Mouse (Mus musculus): ENCODE data around the gene Zfp655. TPM values are rescaled to one million over a fixed set of nuclear protein-coding genes. Genes with fewer than 3 reads are reported as not detected.
"Not testable (repeated sequence)": the region's sequence is repeated elsewhere in the genome, so short reads cannot be mapped to it uniquely, and the experiment has no call there.

The Zfp655 gene
- polyA plus RNA-seq, 1 experiment from 2014 or later = 37.2 TPM

- H3K4me3 ChIP-seq (ENCODE audit: low read depth, low read length) = no peak overlapping the region
- H3K9me3 ChIP-seq (ENCODE audit: control insufficient read depth, low read length) = no peaks in the 10 kb centered on the region
- peak overlapping the region; percentile 80; the same call in 1 of the 2 replicates for H3K4me2 ChIP-seq (ENCODE audit: low read depth, low read length, severe bottlenecking)
- H3K27ac ChIP-seq (ENCODE audit: low read depth, low read length) = no peak overlapping the region
- WGBS = 85% methylated on average over 4 of the region's 4 CpGs
- peaks cover 2% of the 10 kb centered on the region; the same call in 1 of the 2 replicates for H3K4me1 ChIP-seq (replicated peaks; ENCODE audit: control insufficient read depth, insufficient read depth, low read length)
- no peaks in the 10 kb centered on the region for H3K27me3 ChIP-seq (ENCODE audit: control insufficient read depth, insufficient read depth, low read length)
- ATAC-seq (replicated peaks; ENCODE audit: low FRiP score) (no peak), DNase-seq (ENCODE audit: low spot score) (no peak)
- H3K9ac ChIP-seq (ENCODE audit: low read length) = no peak overlapping the region; the same call in 1 of the 2 replicates
- H3K36me3 ChIP-seq (ENCODE audit: control insufficient read depth, insufficient read depth, low read length) = peaks cover 2% of the 10 kb centered on the region; the same call in 1 of the 2 replicates
Measured at GRCm38 (mm10) chr5:145230641-145231040, 874 bp upstream of the Zfp655 start.

DNA sequence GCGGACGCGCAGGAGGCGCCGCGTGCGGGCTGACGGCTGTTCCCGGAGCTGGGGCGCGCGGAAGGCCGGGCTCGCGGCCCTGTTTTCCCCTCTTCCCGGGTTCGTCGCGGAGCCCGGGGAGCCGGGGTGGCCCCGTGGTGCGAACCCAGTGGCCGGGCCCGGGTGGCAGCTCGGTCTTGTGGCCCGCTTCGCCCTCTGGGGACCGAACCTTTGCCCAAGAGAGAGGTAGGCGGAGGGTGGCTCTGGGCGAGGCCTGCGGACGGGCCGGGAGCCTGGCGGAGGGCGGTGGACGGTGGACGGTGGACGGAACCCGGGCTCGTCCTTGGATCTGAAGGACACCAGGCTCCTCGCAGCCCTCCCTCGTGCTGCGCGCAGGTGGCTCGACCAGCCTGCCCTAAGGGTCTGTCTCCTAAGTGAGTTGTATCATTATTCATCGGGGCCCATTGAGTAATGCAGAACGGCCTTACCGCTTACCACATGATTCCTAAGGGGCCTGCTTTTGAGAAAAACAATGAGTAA is 437 bp downstream of the Zfp655 start:
- peaks cover 2% of the 10 kb centered on the region; the same call in 1 of the 2 replicates for H3K4me1 ChIP-seq (replicated peaks; ENCODE audit: control insufficient read depth, insufficient read depth, low read length)
- H3K4me3 ChIP-seq (ENCODE audit: low read depth, low read length) = peak overlapping the region; percentile 66
- WGBS = 0% methylated on average over 49 of the region's 49 CpGs
- DNase-seq (ENCODE audit: low spot score) (no peak), ATAC-seq (replicated peaks; ENCODE audit: low FRiP score) (no peak; the same call in 1 of the 2 replicates)
- H3K9ac ChIP-seq (ENCODE audit: low read length) = peak overlapping the region; percentile 69
- no peaks in the 10 kb centered on the region for H3K27me3 ChIP-seq (ENCODE audit: control insufficient read depth, insufficient read depth, low read length)
- H3K9me3 ChIP-seq (ENCODE audit: control insufficient read depth, low read length) = no peaks in the 10 kb centered on the region
- H3K27ac ChIP-seq (ENCODE audit: low read depth, low read length) = 0 out of 2 replicates have a peak overlapping the region, but pooled peaks have one; percentile 55
- H3K36me3 ChIP-seq (ENCODE audit: control insufficient read depth, insufficient read depth, low read length) = peaks cover 2% of the 10 kb centered on the region; the same call in 1 of the 2 replicates
- peak overlapping the region; percentile 80 for H3K4me2 ChIP-seq (ENCODE audit: low read depth, low read length, severe bottlenecking)

DNA sequence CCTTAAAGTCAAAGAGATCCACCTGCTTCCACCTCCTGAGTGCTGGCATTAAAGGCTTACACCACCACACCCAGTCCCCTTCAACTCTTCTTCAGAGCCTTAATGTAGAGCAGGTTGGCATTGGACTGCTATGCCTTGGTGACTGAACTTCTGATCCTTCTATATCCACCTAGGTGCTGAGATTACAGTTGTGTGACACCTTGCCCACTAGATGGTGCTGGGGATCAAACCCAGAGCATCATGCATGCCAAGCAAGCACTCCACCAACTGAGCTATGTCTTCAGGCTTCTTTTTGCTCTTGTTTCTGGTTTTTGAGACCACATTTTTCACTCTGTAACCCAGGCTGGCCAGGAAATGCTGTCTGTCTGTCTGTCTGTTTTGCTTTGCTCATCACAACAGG is 3.1 kb downstream of the Zfp655 start:
- Histone ChIP-seq H3K27me3 (ENCODE audit: control insufficient read depth, insufficient read depth, low read length) (no peaks in the 10 kb centered on the region), H3K4me3 (ENCODE audit: low read depth, low read length) (no peak overlapping the region), H3K36me3 (ENCODE audit: control insufficient read depth, insufficient read depth, low read length) (peaks cover 2% of the 10 kb centered on the region; the same call in 1 of the 2 replicates), H3K27ac (ENCODE audit: low read depth, low read length) (no peak overlapping the region), H3K9me3 (ENCODE audit: control insufficient read depth, low read length) (no peaks in the 10 kb centered on the region), H3K4me1 (replicated peaks; ENCODE audit: control insufficient read depth, insufficient read depth, low read length) (peaks cover 2% of the 10 kb centered on the region; the same call in 1 of the 2 replicates), H3K4me2 (ENCODE audit: low read depth, low read length, severe bottlenecking) (no peak overlapping the region), H3K9ac (ENCODE audit: low read length) (no peak overlapping the region)
- ATAC-seq (replicated peaks; ENCODE audit: low FRiP score) = no peak
- no peak for DNase-seq (ENCODE audit: low spot score)

- H3K4me3 ChIP-seq (ENCODE audit: low read depth, low read length) = no peak overlapping the region
- H3K27me3 ChIP-seq (ENCODE audit: control insufficient read depth, insufficient read depth, low read length) = no peaks in the 10 kb centered on the region
- 92% methylated on average over 3 of the region's 3 CpGs for WGBS
- H3K9ac ChIP-seq (ENCODE audit: low read length) = no peak overlapping the region
- H3K9me3 ChIP-seq (ENCODE audit: control insufficient read depth, low read length) = no peaks in the 10 kb centered on the region
- ATAC-seq (replicated peaks; ENCODE audit: low FRiP score) (no peak), DNase-seq (ENCODE audit: low spot score) (no peak)
- H3K4me1 ChIP-seq (replicated peaks; ENCODE audit: control insufficient read depth, insufficient read depth, low read length) = no peaks in the 10 kb centered on the region
- no peak overlapping the region for H3K4me2 ChIP-seq (ENCODE audit: low read depth, low read length, severe bottlenecking)
- no peaks in the 10 kb centered on the region; the same call in 1 of the 2 replicates for H3K36me3 ChIP-seq (ENCODE audit: control insufficient read depth, insufficient read depth, low read length)
- no peak overlapping the region for H3K27ac ChIP-seq (ENCODE audit: low read depth, low read length)
Measured at GRCm38 (mm10) chr5:145249520-145249919, 18.0 kb downstream of the Zfp655 start.

GRCm38 (mm10) chr5:145273568-145273967 is 42.1 kb downstream of the Zfp655 start:
- H3K4me2 ChIP-seq (ENCODE audit: low read depth, low read length, severe bottlenecking); H3K9me3 ChIP-seq (ENCODE audit: control insufficient read depth, low read length); H3K36me3 ChIP-seq (ENCODE audit: control insufficient read depth, insufficient read depth, low read length); ATAC-seq (replicated peaks; ENCODE audit: low FRiP score); H3K4me3 ChIP-seq (ENCODE audit: low read depth, low read length); H3K4me1 ChIP-seq (replicated peaks; ENCODE audit: control insufficient read depth, insufficient read depth, low read length); H3K27ac ChIP-seq (ENCODE audit: low read depth, low read length); H3K9ac ChIP-seq (ENCODE audit: low read length); H3K27me3 ChIP-seq (ENCODE audit: control insufficient read depth, insufficient read depth, low read length); DNase-seq (ENCODE audit: low spot score): not testable (repeated sequence)
- WGBS = 82% methylated on average over 2 of the region's 2 CpGs

DNA sequence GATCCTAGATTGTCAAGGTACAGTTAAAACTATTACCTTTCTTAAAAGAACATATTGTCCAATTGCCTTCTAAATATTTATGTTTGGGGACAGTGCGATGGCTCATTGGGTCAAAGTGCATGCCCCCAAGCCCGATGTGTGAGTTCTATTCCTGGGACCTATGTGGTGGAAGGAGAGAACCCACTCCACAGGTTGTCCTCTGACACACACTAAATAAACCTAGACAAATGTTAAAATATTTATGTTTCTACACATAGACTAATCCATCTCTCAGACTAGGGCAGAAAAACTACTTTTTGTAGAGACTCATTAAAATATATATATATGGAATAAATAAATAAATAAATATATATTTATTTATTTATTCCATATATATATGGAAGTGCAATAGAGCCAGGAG is 48.4 kb downstream of the Zfp655 start:
- ATAC-seq (replicated peaks; ENCODE audit: low FRiP score) (peak; percentile 59), DNase-seq (ENCODE audit: low spot score) (no peak)
- H3K4me3 ChIP-seq (ENCODE audit: low read depth, low read length) = peak overlapping the region; percentile 80; the same call in 1 of the 2 replicates
- 91% methylated on average over 2 of the region's 2 CpGs for WGBS
- H3K9me3 ChIP-seq (ENCODE audit: control insufficient read depth, low read length) = no peaks in the 10 kb centered on the region
- no peaks in the 10 kb centered on the region for H3K4me1 ChIP-seq (replicated peaks; ENCODE audit: control insufficient read depth, insufficient read depth, low read length)
- H3K4me2 ChIP-seq (ENCODE audit: low read depth, low read length, severe bottlenecking) = no peak overlapping the region
- H3K27me3 ChIP-seq (ENCODE audit: control insufficient read depth, insufficient read depth, low read length) = no peaks in the 10 kb centered on the region
- no peak overlapping the region for H3K9ac ChIP-seq (ENCODE audit: low read length)
- peaks cover 3% of the 10 kb centered on the region for H3K36me3 ChIP-seq (ENCODE audit: control insufficient read depth, insufficient read depth, low read length)
- H3K27ac ChIP-seq (ENCODE audit: low read depth, low read length) = no peak overlapping the region

DNA sequence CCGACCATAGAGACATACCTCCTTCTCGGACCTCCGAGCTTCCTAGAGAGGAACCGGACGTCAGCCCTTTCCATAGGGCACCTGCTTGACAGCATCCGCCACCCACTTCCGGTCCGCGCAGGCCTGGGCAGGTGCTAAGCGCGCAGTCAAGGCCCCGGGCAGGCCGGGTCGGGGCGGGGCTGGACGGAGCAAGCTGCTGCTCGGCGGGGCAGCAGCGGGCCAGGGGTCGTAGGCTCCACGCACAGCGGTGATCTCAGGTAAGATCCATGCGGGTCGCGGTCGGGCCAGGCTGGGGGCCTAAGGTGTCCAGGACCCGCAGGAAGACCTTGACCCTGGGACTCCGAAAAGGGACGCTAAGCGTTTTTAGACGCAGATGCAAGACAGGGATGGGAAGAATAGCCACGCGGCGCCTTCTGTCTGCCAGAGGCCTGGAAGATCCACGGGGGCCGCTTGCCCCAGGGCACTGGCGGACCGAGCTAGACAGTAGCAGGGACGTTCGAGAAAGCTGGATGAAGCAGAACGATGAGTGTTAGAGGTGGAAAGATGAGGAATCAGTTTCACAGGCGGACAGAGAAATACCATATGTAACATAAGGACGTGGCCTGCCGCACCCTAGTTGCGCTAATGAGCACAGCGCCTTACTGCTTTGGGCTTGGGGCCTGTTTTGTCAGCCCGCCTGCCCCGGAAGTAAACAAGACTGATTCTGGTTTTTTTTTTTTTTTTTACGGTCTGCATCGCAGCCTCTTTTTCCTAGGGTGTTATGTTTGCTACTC is 49.0 kb downstream of the Zfp655 start, which contains the start of gene Zscan25:
Gene Zscan25, plus strand, starts transcription at position 130 of the 773 bp plus-strand sequence.
- Histone ChIP-seq H3K9me3 (ENCODE audit: control insufficient read depth, low read length) (no peaks in the 10 kb centered on the region), H3K4me2 (ENCODE audit: low read depth, low read length, severe bottlenecking) (peak within 1 kb of the TSS; percentile 75), H3K4me3 (ENCODE audit: low read depth, low read length) (peak within 1 kb of the TSS; percentile 80), H3K27me3 (ENCODE audit: control insufficient read depth, insufficient read depth, low read length) (no peaks in the 10 kb centered on the region), H3K27ac (ENCODE audit: low read depth, low read length) (peak within 1 kb of the TSS; percentile 81), H3K9ac (ENCODE audit: low read length) (peak within 1 kb of the TSS; percentile 86), H3K36me3 (ENCODE audit: control insufficient read depth, insufficient read depth, low read length) (peaks cover 3% of the 10 kb centered on the region), H3K4me1 (replicated peaks; ENCODE audit: control insufficient read depth, insufficient read depth, low read length) (no peaks in the 10 kb centered on the region)
- DNase-seq (ENCODE audit: low spot score) (peak; percentile 94), ATAC-seq (replicated peaks; ENCODE audit: low FRiP score) (peak; percentile 99)
- WGBS = under 1% methylated on average over 50 of the region's 50 CpGs

GRCm38 (mm10) chr5:145288382-145288781 is 56.9 kb downstream of the Zfp655 start:
- 0 out of 2 replicates have a peak, but pooled peaks have one; percentile 37 for ATAC-seq (replicated peaks; ENCODE audit: low FRiP score)
- no peaks in the 10 kb centered on the region for H3K4me1 ChIP-seq (replicated peaks; ENCODE audit: control insufficient read depth, insufficient read depth, low read length)

More at GRCm38 (mm10) chr5:145288382-145288781, 56.9 kb downstream of the Zfp655 start:
- Histone ChIP-seq H3K4me2 (ENCODE audit: low read depth, low read length, severe bottlenecking) (no peak overlapping the region), H3K36me3 (ENCODE audit: control insufficient read depth, insufficient read depth, low read length) (peaks cover 19% of the 10 kb centered on the region), H3K27ac (ENCODE audit: low read depth, low read length) (no peak overlapping the region), H3K27me3 (ENCODE audit: control insufficient read depth, insufficient read depth, low read length) (no peaks in the 10 kb centered on the region), H3K4me3 (ENCODE audit: low read depth, low read length) (no peak overlapping the region), H3K9ac (ENCODE audit: low read length) (no peak overlapping the region), H3K9me3 (ENCODE audit: control insufficient read depth, low read length) (no peaks in the 10 kb centered on the region)
- DNase-seq (ENCODE audit: low spot score) = peak; percentile 32
- 93% methylated on average over 5 of the region's 5 CpGs for WGBS
